Mouse (Mus musculus) layer of hippocampus, adult 9-10 months (tissue): ENCODE data around the gene Rgs19.
A peak's percentile ranks its signal among the peaks of the same experiment; 100 is the strongest.

Source experiments
- DNase-seq: peaks from one replicate; pipeline ENCODE4 v3.0.0; 2022; ENCODE audit warnings: low spot score

Rgs19 gene

GRCm38 (mm10) chr2:181693339-181694280, at the start of gene Rgs19:
Gene Rgs19 (minus strand): TSS chr2:181693977.
- DNase-seq, result no peak

- no peak for DNase-seq
These were observed 36.3 kb upstream of the Rgs19 start for GRCm38 (mm10) chr2:181730051-181730450.

- DNase-seq, result no peak
These were observed 34.0 kb upstream of the Rgs19 start for GRCm38 (mm10) chr2:181727659-181728262.

- DNase-seq, result no peak
These were observed 28.4 kb upstream of the Rgs19 start for GRCm38 (mm10) chr2:181722213-181722612.

- no peak for DNase-seq
These were observed 27.4 kb upstream of the Rgs19 start for GRCm38 (mm10) chr2:181721200-181721599.

- no peak for DNase-seq
These were observed 26.3 kb upstream of the Rgs19 start for GRCm38 (mm10) chr2:181720061-181720460.

GRCm38 (mm10) chr2:181716991-181717390, 23.2 kb upstream of the Rgs19 start:
- no peak for DNase-seq

GRCm38 (mm10) chr2:181715382-181715781, 21.6 kb upstream of the Rgs19 start:
- no peak for DNase-seq

GRCm38 (mm10) chr2:181714903-181715326, 21.1 kb upstream of the Rgs19 start, which contains the start of gene Oprl1:
Gene Oprl1 (plus strand): TSS chr2:181715016.
- DNase-seq, result no peak

- DNase-seq, result peak; percentile 56
These were observed 20.0 kb upstream of the Rgs19 start for GRCm38 (mm10) chr2:181713749-181714148.

GRCm38 (mm10) chr2:181706668-181707067, 12.9 kb upstream of the Rgs19 start:
- DNase-seq, result no peak

- no peak for DNase-seq
These were observed 4.5 kb upstream of the Rgs19 start, which contains the start of gene Lkaaear1 for GRCm38 (mm10) chr2:181698241-181698640. Gene Lkaaear1 (minus strand): TSS chr2:181698442.

- DNase-seq, result no peak
These were observed 3.1 kb upstream of the Rgs19 start for GRCm38 (mm10) chr2:181696801-181697420.

GRCm38 (mm10) chr2:181695776-181696175, 2.0 kb upstream of the Rgs19 start:
- DNase-seq, result no peak

- no peak for DNase-seq
These were observed 804 bp upstream of the Rgs19 start for GRCm38 (mm10) chr2:181694581-181694980.

- DNase-seq, result no peak
These were observed 1.5 kb downstream of the Rgs19 start for GRCm38 (mm10) chr2:181692304-181692703.

- DNase-seq, result no peak
These were observed 2.2 kb downstream of the Rgs19 start for GRCm38 (mm10) chr2:181691571-181691970.

GRCm38 (mm10) chr2:181691083-181691482, 2.7 kb downstream of the Rgs19 start:
- DNase-seq, result no peak

GRCm38 (mm10) chr2:181689466-181690160, 4.2 kb downstream of the Rgs19 start:
- DNase-seq, result no peak

GRCm38 (mm10) chr2:181687586-181687985, 6.2 kb downstream of the Rgs19 start:
- DNase-seq, result no peak

- no peak for DNase-seq
These were observed 8.1 kb downstream of the Rgs19 start for GRCm38 (mm10) chr2:181685686-181686085.

- DNase-seq, result no peak
These were observed 9.1 kb downstream of the Rgs19 start for GRCm38 (mm10) chr2:181684713-181685112.
